Mouse (Mus musculus): ENCODE data around the gene Stard5.

The Stard5 gene

DNA sequence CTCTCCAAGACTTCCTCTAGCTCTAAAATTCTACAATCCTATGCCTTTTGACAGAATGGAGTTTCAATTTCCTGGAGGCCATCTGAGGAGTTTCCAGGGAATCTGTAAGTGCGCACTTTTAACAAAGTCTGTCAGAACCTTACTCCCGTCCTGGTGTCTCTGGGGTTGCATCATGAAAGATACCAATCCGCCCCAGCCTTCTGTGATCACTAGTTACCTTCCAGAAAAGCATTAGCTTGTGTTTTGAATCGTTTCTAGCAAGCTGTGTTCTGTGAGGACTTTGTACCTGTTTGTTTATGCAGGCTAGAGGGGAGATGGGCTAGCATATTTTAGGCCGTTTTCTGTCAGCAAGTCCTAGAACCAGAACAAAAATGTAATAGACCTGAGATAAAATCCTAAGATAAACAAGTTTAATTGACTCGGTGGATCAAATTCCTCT lies 942 bp downstream of the Stard5 start:
- no peak for DNase-seq (ENCODE audit: low read depth, low spot score)

DNA sequence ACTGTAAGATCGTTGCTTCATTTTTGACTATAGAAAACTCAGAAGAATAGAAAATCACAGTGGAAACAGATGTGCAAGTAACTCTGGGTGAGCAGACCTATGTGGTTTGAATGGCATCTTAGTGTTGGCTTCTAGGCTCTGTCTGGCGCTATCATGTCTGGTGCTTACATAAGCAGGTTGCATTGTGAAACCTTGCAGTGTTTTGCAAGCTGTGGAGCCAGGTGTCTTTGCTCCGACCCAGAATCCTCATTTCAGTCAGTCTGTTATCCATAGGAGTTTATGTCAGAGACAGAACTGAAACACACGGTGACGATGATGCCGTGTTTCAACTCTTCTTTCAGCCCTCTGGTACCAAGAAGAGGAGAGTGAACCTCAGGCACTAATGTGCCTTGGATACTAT lies 2.1 kb downstream of the Stard5 start:
- no peak for DNase-seq (ENCODE audit: low read depth, low spot score)

DNA sequence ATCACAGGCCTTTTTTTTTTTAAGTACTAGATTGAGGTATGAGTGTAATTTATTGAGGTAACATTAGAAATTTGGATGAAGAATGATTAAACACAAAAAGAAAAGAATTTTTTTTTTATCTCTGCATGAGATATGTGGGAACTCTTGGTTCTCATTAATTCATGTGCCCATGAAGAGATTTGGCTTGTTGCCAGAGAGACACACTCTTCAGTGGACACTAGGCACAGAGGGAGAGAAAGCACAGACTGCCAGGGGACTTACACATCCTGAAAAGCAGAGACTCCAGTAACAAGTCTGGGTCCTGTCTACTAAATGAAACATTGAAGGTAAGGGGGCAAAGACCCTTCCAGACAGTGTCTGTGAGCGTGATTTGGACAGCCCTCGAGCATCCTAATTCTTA lies 4.0 kb downstream of the Stard5 start:
- no peak for DNase-seq (ENCODE audit: low read depth, low spot score)

DNA sequence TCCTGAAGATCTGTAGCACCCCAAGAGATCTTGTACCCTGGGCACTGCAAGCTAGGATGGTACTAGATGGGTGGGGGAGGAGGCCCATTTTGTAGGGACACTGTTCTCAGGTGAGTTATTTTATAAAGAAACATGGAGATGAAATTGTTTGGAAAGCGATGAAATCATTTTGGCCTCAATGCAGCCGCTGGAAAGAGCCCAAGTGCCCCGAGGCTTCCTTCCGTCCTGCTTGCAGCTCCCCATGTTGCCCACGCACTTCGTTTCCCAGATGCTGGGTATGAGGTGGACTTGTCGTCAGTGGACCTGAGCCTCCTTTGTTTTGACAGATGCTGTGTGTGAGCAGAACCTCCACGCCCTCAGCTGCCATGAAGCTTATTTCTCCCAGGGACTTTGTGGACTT lies 4.7 kb downstream of the Stard5 start:
- no peak for DNase-seq (ENCODE audit: low read depth, low spot score)

DNA sequence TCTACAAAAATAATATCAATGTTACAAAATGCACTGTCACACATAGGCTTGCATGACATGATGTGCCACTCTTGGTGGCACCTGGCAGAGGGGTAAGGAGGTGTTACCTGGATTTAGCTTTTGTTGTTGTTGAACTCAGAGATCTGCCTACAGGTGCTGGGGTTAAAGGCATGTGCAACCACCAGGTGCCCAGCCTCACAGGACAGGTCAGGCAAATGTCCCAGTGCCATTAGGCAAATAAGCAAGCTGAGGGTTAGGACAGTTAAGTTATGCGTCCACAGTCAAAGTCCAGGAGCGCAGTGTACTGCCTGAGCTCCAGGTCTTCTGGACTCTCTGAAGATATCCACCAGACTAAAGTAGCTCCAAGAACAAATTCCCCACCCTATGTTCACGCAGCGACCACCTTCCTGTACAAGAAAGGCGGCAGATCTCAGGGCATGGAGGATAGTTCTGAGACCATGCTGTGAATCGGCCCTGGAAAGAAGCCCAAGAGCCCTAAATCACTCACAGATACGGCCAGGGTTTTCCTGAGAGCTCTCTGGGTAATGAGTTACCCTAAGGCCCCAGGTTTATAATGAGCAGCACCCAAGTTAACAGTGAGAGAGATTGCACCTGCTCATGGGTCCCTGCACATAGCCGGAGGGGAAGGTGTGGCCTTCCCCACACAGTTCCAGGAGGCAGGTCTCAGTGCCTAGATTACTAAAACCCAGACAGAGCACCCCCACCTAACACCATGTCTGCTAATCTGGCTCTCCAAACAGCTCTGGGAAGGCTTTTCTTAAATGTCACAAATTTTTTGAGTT lies 6.2 kb downstream of the Stard5 start:
- DNase-seq (ENCODE audit: low read depth, low spot score): no peak

DNA sequence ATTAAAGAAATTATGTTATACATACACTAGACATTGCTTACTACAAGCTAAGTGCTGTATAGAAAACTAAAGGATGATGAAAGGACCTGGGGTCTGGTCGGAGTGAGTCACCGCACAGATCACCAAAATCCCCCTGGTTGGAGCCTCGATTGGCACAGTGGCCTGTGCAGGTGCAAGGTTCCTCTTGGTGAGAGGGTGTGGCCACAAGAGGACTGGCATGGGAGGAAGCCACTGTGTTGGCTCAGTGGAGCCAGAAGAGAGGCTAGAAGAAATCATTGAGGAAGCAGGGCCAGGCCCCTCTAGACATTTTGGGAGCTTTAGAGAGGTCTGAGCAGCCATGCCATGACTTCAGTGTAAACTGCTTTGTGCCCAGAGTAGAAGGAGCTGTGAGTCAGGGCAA lies 7.3 kb downstream of the Stard5 start:
- DNase-seq (ENCODE audit: low read depth, low spot score): no peak

DNA sequence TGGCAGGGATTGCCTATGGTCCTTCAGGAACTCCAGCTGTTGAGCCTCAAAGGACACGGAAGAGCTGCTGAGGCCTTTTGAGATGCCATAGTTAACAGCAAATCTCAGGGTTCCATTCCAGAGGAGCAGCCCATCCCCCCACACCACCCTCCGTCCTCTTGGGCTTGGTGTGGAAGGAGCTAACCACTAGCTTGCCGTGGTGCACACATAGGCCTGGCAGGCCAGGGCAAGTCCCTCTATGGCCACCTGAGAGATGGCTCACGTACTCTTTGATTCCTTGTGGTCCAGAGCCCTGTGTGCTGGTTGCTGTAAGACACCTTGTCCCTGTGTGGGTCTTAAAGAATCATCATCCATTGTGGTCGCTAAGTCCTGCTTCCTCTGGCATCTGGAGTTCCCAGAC lies 8.8 kb downstream of the Stard5 start:
- DNase-seq (ENCODE audit: low read depth, low spot score): no peak

DNA sequence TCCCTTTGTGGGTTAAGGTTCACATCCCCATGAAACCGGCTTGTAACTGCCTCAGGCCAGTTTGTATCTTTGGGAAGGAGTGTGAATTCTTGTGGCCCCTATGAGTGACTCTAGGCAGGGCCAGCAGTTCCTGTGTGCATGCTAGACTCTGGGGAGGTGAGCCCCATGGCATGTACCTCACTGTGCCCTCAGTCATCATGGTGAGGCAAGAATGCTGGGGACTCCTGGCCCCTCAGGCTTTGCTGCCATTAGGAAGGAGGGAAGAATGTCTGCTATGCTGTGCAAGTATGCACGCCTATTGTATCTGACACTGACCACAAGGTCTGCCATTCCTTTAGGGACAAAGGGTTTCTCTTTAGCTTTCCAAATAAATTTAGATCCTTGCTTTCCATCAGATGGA lies 9.4 kb downstream of the Stard5 start:
- DNase-seq (ENCODE audit: low read depth, low spot score): no peak

DNA sequence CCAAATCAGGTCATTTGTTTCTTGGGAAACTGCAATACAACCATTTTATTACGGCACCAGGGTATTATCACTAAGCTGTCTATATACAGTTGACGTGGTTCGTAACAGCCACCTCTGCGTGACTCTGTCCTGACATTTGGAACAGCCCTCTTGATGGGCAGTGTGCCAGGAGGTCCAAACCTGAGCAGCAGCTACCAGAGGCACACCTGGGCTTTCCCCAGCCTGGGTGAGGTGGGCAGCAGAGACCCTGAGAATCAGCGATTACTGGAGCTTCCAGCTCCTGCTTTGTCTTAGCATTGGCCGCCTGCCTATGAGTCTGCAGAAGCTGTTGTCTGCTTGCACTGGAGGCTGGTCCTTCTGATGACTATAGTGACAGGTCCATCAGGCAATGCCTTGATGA lies 11.8 kb downstream of the Stard5 start:
- no peak for DNase-seq (ENCODE audit: low read depth, low spot score)

DNA sequence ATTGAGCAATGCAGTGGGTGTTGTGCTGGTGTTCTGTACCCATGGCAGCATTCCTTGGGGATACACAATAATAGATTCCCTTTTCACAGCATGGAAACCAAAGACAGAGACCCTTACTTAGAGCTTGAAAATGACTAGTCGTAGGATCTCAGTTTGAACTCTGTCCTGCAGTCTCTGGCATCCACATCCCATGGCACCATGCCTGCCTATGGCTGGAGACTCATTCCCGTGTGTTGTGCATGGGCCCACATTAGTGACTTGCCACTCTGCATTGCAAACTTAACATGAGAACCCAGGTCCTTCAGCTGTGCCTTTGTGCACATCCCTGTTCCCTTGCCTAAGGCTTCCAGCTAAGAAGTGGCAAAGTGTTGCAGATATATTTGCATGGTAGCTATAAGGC lies 13.0 kb downstream of the Stard5 start:
- no peak for DNase-seq (ENCODE audit: low read depth, low spot score)

DNA sequence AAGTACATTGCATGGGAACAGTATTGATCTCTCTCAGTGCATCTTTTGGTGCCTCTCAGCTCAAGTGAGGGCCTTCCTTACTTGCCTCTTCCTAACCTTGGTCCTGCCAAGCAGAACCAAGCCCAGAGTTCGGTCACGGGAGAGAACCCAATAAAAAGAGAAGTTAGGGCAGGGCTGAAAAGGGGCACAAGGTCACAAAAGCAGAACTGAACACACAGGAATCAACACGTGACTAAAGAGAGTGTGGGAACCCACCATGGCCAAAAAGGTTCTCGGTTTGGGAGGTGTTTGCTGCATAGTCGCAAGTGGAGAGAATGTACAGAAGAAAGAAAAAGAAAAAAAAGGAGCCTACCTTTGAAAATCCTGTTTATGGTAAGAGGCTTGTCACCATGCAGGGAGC lies 13.7 kb downstream of the Stard5 start:
- peak; percentile 36 for DNase-seq (ENCODE audit: low read depth, low spot score)

DNA sequence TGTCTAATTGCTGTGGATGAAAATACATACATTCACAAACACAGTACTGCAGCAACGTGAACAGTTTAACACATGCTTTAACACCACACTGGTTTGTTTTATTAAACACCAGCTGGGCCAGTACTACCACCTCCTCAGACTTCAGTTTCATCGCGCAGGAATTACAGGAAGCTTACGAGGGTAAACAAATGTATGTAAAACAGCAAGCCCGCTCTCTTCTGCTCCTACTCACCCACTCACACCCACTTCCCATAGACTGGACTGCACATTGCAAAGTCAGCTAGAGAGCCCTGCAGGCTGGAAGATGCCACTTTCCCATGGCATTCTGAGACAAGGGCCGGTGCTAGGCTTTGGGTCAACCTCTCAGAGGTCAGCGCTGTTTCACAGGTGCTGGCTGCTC lies 17.0 kb downstream of the Stard5 start:
- no peak for DNase-seq (ENCODE audit: low read depth, low spot score)

DNA sequence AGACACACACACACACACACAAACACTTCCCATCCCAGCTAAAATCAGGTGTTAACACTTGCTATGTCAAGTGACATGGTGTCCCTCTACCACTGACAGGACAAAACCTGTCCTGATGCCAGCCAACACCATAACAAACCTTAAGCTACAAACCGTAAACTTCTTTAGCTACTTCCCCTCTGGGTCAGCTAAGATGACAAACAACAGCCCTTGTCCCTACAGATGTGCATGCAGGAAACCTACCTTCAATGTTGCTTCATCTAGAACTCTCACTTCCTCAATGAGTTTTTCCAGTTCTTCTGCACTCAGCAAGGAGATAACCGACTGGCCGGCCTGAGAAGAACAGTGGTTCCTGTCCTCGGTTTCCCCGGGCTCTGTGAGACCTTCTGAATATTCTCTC lies 18.9 kb downstream of the Stard5 start:
- DNase-seq (ENCODE audit: low read depth, low spot score): no peak

DNA sequence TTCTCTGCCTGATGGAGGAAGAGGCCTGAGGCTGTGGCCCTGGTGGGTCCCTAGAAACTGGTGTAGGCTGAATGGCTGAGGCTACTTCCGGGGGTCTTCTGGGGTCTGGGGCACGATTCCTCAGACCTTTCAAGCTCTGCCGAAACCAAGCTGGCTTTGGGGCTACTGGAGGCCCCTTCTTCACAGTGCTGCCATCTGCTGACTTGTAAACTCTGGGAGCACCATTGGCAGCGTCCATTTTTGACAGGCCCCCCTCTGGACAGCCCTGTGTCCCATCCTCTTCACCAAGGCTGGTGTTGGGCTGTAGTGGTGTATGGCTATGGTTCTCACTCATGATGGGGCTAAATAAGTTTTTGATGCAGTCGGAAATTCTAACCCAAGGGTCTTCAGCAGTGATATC lies 20.7 kb downstream of the Stard5 start:
- no peak for DNase-seq (ENCODE audit: low read depth, low spot score)

DNA sequence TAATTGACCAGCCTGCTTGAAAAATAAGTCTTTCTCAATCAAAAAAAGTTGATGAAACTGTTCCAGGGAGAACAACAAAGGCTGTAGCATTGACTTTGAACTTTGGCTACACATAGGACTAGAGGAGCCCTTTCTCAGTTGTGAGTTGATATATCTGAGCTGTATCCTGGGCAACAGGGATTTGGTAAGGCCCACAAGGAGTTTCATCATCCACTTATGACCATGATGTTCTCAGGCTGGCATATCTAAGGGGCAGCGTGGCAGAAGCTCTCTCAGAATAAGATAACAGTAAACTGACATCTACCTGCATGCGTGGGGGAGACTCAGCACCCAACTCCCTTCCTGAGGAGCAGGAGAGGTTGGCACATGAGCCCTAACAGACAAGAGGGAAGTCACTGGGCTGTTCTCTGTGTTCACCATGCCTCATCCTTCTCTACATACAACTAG lies 21.9 kb downstream of the Stard5 start:
- no peak for DNase-seq (ENCODE audit: low read depth, low spot score)

DNA sequence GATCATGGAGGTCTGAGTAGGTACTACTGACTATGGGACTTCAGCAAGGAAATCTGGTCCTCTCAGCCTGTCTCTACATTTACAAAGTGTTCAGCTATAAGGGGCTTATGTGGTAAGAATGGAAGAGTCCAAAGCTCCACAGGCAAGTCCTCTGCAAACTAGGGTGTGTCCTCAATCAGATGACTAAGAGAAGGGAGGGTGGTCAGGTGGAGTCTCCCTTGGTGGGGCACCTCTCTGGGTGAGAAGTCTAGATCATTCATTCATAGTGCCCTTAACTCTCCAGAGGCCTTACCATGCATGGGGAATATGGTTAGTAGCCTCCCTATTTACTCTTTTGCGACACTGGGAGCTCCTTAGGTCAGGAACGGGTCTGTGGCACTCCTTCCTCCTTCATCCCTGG lies 22.4 kb downstream of the Stard5 start:
- no peak for DNase-seq (ENCODE audit: low read depth, low spot score)

DNA sequence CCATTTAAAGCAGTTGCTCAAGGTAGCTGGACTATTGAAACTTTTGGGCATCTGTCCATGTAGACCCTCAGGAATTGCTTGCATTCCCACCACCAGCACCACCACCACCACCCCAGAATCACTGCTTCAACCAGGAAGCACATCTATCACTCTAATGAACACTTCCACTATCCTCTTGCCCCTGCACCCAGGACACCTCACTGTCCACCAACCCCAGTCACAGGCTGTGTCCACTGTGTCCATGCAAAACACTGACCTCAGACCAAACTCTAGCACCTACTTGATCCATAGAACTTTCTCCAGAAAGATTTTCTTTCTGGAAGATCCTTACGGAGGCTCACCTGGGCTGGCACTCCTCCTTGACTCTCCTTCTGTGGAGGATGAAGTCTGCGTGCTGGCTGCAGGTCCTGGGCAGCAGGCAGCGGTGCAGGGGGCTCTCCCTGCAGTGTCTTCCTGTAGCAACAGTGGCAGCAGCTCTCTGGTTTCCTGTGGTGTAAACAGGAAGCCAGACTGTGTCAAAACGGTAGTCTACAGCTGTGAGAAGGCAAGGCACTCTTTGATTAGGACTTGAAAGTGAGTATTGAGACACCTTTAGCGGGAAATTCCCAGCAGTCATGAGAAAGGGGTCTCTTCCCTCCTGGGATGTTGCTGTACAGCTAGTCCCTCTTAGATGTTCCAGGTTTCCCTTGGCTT lies 23.3 kb downstream of the Stard5 start:
- peak; percentile 50 for DNase-seq (ENCODE audit: low read depth, low spot score)

DNA sequence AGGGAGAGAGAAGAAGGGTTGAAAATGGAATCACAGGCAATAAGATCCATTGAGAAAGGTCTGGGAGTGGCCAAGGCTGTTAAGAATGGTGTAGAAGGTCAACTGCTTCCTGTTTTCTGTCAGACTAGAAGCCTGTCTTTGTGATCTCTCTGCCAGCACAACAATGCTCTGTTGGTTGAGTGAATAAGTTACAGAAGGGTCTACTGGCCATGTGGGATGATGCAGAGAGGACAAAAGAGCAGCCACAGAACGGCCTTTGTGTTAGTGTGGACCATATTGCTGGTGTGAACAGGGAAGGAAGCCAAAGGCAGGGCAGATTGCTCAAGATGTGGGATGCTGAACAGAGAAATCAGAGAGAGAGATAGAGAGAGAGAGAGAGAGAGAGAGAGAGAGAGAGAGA lies 27.0 kb downstream of the Stard5 start:
- DNase-seq (ENCODE audit: low read depth, low spot score): no peak

DNA sequence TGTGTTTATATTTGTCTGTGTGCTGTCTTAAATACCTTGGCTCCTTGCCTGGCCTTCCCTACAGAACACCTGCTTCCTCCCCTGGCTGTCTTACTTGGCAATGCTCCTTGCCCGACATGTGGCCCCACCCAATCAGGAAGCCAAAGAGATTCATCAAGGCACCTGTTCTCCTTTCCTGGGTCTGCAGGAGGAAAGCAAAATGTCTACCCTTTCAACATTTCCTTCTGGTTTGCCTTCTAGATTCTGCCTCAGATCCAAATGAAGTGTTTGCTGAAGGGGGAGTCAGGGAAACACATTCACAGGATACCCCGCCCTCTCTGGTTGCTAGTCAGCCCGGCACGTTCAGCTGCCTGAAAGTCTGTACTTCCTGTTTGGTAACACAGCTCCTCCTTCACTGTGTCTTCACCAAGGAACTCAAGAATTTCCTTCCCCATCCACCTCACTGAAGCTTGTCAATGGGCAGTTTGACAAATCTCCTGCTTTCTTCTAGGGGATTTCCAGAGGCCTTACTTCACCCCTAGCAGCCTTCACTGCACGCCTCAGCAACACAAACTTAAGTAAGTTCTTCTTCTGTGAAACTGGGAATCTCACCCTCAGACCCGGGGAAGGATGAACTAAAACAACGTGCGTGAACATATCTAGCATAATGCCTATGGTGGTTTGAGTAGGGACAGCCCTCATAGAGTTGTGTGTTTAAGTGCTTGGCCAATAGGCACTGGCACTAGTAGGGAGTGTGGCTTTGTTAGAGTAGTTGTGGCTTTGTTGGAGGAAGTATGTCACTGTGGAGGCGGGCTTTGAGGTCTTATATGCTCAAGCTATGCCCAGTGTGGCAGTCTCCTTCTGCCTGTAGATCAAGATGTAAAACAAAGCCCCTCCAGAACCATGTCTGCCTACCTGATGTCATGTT lies 27.7 kb downstream of the Stard5 start:
- DNase-seq (ENCODE audit: low read depth, low spot score): peak; percentile 48

DNA sequence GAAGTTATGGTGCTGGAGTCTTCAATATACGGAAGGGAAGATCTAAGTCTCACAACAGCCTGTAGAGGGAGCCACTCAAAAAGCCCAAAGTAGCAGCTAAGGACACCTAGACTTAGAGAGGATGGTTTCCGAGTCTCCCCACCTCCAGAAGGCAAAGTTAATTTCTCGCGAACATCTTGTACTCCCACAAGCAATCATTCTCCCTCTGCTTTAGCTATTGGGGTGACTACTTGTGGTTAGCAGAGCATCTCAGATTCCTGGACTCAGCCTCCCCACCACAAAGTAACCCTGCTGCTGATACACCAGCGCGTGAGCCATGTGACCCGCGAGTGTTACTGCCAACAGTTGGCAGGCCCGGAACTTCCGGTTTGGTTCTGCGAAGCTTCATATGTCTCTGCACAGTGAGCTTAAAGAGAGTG lies 28.5 kb downstream of the Stard5 start:
- DNase-seq (ENCODE audit: low read depth, low spot score): no peak

DNA sequence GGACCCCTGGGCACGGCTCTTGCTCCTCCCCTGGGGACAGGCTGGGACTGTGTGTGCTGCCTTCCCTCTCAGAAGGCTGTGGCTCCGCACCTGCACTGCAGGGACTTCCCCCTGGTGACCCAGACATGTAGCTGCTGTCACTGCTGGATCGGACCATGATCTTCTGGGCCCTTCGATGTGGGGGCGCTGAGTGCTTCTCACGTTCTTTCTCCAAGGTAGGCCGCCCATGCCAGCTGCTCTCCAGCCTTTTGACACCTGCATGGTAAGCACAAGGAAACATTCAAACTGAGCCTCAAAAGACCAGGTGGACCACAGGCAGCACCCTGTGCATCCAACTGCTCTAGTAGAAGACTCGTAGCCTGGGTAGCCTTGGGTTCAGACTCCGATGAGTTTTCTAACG lies 29.3 kb downstream of the Stard5 start:
- no peak for DNase-seq (ENCODE audit: low read depth, low spot score)

DNA sequence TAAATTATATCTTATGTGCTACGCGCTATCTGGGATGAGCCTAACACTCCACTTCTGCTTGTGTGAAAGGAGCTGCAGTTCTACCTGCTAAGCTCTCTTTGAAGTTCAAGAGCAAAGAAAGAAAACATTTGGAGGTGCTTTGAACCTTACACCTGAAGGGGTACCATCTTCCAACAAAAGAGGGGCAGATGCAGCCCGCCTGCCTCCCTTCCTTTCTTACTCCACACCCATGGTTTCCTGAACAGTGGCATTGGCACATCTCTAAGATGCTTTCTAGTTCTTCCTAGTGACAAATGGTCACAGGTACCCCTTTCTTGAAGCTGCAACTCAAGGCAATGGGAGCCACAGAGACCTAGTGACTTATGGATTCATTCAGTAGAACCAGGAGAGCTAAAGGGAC lies 30.0 kb downstream of the Stard5 start:
- no peak for DNase-seq (ENCODE audit: low read depth, low spot score)
